Mouse (Mus musculus) limb, embryonic 11.5 days (tissue): Measurements from ENCODE around the gene Ctso. TPM values are rescaled to one million over a fixed set of nuclear protein-coding genes. Genes with fewer than 3 reads are reported as not detected.

Experiments
- ATAC-seq: fragments of 200-750 bp; cut with Nextera tagmentation; 2 replicates; pipeline ENCODE4 v1.8.0; 2017; ENCODE audit warnings: low read depth; ENCODE audit not compliant: insufficient number of reproducible peaks, low FRiP score, low TSS enrichment
- DNase-seq: peaks from one replicate; pipeline ENCODE4 v3.0.0-alpha.2; 2015; ENCODE audit warnings: low spot score
- H3K27ac ChIP-seq: fragments of 300-500 bp; sonication (generic); replicated peaks from 2 replicates; pipeline ENCODE4 v1.5.1; 2014; ENCODE audit warnings: low read depth, mild to moderate bottlenecking, low read length
- H3K27me3 ChIP-seq: fragments of 300-500 bp; sonication (generic); 2 replicates; pipeline ENCODE4 v1.6.1; 2014; ENCODE audit warnings: mild to moderate bottlenecking, low read length, mixed read lengths; ENCODE audit not compliant: control insufficient read depth, insufficient read depth
- H3K36me3 ChIP-seq: fragments of 300-500 bp; sonication (generic); 2 replicates; pipeline ENCODE4 v1.6.1; 2014; ENCODE audit warnings: mild to moderate bottlenecking, low read length, moderate library complexity, mixed read lengths; ENCODE audit not compliant: control insufficient read depth, insufficient read depth
- H3K4me1 ChIP-seq: fragments of 300-500 bp; sonication (generic); 2 replicates; pipeline ENCODE4 v1.6.1; 2014; ENCODE audit warnings: low read length, mixed read lengths; ENCODE audit not compliant: control insufficient read depth, insufficient read depth
- H3K4me2 ChIP-seq: fragments of 300-500 bp; sonication (generic); 2 replicates; pipeline ENCODE4 v1.6.1; 2014; ENCODE audit warnings: low read depth, mild to moderate bottlenecking, moderate library complexity; ENCODE audit not compliant: severe bottlenecking
- H3K4me3 ChIP-seq: fragments of 300-500 bp; sonication (generic); 2 replicates; pipeline ENCODE4 v1.5.1; 2014; ENCODE audit warnings: low read depth, low read length
- H3K9ac ChIP-seq: fragments of 300-500 bp; sonication (generic); 2 replicates; pipeline ENCODE4 v1.6.1; 2014; ENCODE audit warnings: mild to moderate bottlenecking, low read length
- H3K9me3 ChIP-seq: fragments of 300-500 bp; sonication (generic); 2 replicates; pipeline ENCODE4 v1.6.1; 2016; ENCODE audit warnings: low read length; ENCODE audit not compliant: control insufficient read depth
- WGBS: fragments of 180-500 bp; shearing (Covaris S2); extraction: QIAGEN DNeasy Blood & Tissue Kit; methylation state at CpG from one replicate; pipeline ENCODE4 v1.1.7; 2014; 5-methylcytosine and 5-hydroxymethylcytosine counted together
- polyA plus RNA-seq: library from polyadenylated mRNA; unstranded; fragments of >200 nt; fragmentation: Nextera tagmentation; extraction: Ambion mirVana; gene quantifications from 2 replicates; pipeline ENCODE4 v1.2.1, GENCODE M21; 2014

Gene Ctso
- polyA plus RNA-seq, 1 experiment from 2014 or later = 6.4 TPM

- Histone ChIP-seq H3K27ac (no peak overlapping the region), H3K4me2 (no peak overlapping the region), H3K9me3 (no peaks in the 10 kb centered on the region), H3K36me3 (no peaks in the 10 kb centered on the region), H3K4me3 (no peak overlapping the region), H3K27me3 (no peaks in the 10 kb centered on the region), H3K4me1 (no peaks in the 10 kb centered on the region), H3K9ac (no peak overlapping the region)
- DNase-seq (no peak), ATAC-seq (no peak)
- WGBS = 68% methylated on average over 3 of the region's 3 CpGs
Measured at GRCm38 (mm10) chr3:81990531-81990930, 58.1 kb downstream of the Ctso start.

DNA sequence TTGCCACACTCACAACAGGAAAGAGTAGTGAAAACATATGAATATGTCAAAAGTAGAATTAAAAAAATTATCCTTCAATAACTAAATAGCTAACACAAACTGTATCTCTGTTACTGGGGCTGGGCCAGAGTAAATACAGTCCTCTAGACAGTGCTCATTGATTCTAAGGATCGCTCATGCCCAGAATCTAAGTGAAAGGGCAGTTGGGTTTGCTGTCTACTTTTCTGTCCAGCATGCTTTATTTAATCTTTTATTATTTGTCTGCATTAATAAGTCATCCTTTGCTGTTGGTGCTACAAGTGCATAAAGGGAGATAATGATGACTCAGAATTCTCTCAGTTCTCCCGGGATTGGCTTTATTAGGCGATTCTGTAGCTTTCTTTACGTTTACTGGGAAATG lies 63.0 kb downstream of the Ctso start:
- WGBS = 45% methylated on average over 4 of the region's 4 CpGs
- Histone ChIP-seq H3K9me3 (no peaks in the 10 kb centered on the region), H3K4me3 (no peak overlapping the region)

GRCm38 (mm10) chr3:81995988-81996387 lies 63.6 kb downstream of the Ctso start:
- no peaks in the 10 kb centered on the region for H3K36me3 ChIP-seq
- H3K4me3 ChIP-seq = no peak overlapping the region
- ATAC-seq (no peak), DNase-seq (no peak)
- H3K27ac ChIP-seq = no peak overlapping the region
- no peak overlapping the region for H3K4me2 ChIP-seq
- no peaks in the 10 kb centered on the region for H3K9me3 ChIP-seq
- 5% methylated on average over 1 of the region's 1 CpGs for WGBS
- no peaks in the 10 kb centered on the region for H3K27me3 ChIP-seq
- H3K9ac ChIP-seq = no peak overlapping the region
- no peaks in the 10 kb centered on the region for H3K4me1 ChIP-seq

More for the DNA sequence above, 63.0 kb downstream of the Ctso start:
- H3K27ac ChIP-seq = no peak overlapping the region
- ATAC-seq (no peak), DNase-seq (no peak)
- H3K9ac ChIP-seq = no peak overlapping the region
- H3K27me3 ChIP-seq = no peaks in the 10 kb centered on the region
- H3K4me2 ChIP-seq = no peak overlapping the region
- H3K4me1 ChIP-seq = no peaks in the 10 kb centered on the region
- H3K36me3 ChIP-seq = no peaks in the 10 kb centered on the region

Other genes starting within 250 kb of the Ctso start
- gene Tdo2, start 43.6 kb downstream of the Ctso start, polyA plus RNA-seq = 0.48 and 1.6 TPM in 2 replicates
- gene Asic5, start 49.7 kb downstream of the Ctso start, polyA plus RNA-seq = not detected in 2 replicates
- 1.9 and 2.0 TPM in 2 replicates for gene Gucy1b1, start 142.1 kb downstream of the Ctso start, polyA plus RNA-seq
- 0.85 and 2.6 TPM in 2 replicates for gene Gucy1a1, start 213.2 kb downstream of the Ctso start, polyA plus RNA-seq